Mouse (Mus musculus) left cerebral cortex, adult 18-20 months (tissue): ENCODE measurements around the gene Sdk1. TPM values are rescaled to one million over a fixed set of nuclear protein-coding genes. Genes with fewer than 3 reads are reported as not detected.

Source experiments
- DNase-seq, 2 experiments: peaks; one replicate each; pipeline ENCODE4 v3.0.0; 2021 to 2022; ENCODE audit warnings: low spot score in 2 of 2, mixed read lengths in 1 of 2
- total RNA-seq, 2 experiments: library from RNA; stranded (reverse); gene quantifications; 2 replicates each; pipeline ENCODE4 v1.2.3; 2021

Sdk1 gene
- total RNA-seq, 2 experiments from 2014 or later = 9.3 to 10.0 TPM

DNA sequence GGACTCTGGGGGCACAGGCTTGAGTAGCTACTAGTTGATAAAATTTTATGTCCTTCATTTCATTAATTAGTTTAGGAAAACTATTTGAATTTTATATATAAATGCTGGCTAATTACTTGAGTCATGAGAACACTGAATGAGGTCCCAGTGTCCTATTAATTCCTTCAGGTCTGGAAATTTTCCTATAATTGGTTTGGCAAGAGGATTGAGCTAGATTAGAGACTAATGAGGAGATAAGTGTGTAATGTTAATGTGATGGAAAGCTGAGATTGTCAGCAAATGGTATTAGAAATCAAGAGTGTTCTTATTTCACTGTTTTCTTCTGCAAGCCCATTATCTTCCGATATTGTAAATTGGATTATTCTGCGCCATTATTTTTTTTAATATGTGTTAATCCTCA is 192.0 kb downstream of the Sdk1 start:
- DNase-seq = no peak

DNA sequence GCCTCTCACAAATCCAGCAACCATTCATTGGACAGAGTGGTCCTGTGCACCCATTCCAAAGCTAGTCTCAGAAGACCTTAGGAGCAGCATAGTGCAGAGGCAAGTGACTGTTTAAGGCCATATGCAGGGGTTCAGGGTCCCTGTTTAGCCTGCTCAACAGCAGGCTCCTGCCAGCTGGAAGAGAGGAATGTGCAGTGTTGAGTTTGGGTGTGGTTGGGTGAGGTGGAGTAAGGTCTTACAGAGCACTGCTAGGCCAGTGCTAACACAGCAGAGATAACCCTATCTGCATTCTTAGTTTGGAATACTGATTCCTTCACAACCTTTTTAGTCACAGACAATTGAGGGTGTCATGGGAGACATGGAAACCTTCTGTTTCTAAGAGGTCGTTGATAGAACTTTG is 206.0 kb downstream of the Sdk1 start:
- no peak for DNase-seq

DNA sequence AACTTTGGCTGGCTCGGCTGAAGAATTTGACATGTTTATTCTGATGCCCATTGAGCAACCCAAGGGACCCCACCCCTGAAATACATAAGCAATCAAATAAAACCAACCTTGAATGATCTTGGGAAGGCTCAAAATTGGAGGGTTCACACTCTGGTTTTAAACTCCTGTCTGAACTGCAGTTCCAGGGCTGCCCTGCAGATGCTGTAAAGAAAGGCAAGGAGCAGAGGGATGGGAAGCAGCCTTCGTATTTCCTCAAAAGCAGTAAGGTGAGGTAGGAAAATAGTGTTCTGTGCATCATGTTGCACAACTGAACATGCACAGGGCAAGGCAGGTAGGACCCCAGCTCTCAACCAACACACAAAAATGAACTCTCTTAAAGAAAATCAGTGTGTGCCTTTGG is 222.1 kb downstream of the Sdk1 start:
- no peak for DNase-seq

DNA sequence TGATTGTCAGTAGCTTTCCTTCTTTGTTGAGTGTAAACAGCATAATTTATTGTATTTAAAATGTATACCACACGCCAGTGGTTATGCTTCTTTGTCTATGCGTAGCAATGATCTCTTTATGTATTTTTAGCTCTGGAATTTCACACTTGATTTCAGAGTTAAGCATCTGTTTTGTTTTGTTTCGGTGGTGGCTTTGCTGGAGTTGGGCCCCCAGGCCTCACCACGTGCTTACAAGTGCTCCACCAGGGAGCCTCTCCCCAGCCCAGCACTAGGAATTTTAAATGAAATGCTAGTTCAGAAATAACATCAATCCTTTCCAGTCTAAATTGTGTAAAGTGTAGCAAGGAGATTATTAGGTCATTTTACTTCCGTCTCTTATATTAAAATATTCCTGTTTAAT is 227.5 kb downstream of the Sdk1 start:
- no peak for DNase-seq

DNA sequence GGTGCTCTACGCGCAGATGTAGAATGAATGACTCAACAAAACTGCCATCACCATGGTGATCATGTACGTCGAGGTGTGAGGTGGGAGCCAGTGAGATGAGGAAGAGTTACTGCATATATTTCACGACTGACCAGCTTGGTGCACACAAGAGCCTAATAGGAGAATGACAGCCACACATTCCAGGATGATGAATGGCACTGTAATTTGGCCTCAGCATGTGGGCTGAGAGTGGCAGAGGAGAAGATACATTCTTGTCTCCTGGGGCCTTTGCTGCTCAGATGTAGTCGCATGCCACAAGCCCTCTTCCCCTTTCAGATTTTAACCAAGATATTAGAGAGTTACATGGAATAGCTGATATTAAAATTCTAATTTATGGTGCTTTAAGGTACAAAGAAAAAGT is 264.0 kb downstream of the Sdk1 start:
- DNase-seq = no peak

DNA sequence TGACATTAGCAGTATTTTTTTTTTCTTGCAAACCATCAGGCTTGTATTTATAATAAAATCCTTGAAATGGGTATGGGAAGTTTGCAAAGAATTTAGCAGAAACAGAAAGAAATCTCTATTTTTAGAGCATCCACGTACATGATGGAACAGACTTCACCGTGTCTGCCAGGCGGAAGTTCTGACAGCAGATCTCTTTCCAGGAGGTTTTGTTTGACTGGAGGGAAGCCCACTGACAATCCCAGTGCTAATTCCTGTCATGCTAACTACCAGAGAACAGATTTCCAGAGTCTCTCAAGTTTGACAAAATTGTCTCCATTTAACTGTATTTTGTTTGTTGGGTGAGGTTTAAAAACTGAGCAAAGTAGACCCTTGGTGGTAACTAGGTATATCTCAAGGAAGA is 265.1 kb downstream of the Sdk1 start:
- DNase-seq = no peak

DNA sequence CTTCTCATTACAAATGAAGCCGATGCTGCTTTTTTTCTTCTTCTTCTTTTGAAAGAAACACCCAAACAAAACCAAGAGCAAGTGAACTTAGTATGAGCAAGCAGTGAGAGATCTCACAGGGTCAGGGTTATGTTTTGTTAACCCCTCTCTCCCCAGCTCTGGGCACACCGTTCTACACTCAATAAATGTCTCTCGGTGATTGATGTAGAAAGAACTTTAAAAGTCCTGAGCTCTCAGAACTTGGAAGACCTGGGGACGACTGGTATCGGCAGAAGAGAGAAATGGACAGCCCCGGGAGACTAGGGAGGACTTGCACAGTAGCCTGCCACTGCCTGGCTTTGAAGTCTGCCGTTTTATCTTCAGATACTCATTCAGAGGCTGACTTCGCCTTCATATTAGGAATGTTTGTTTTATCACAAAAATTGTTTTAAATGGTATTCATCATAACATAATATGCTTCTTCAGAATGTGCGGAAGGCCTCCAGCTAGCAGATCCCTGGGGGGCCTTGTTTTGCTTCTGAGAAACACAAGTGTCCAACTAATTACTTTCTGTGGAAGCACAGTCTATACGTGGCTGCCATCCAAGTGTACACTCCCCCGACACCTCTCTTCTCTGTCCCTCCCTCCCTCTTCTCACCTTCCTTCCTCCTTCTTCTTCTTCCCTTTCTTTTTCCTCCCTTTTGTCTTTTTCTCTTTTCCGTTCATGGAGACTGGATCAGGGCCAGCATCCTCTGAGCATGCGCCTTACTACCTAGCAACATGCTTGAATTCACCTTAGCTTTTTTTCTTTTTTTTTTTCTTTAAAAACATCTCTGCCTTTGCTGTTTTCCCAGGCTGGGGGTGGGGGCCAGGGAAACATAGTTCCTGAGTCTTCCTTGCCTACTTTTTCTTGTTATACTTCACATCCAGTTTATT is 283.8 kb downstream of the Sdk1 start:
- no peak for DNase-seq

DNA sequence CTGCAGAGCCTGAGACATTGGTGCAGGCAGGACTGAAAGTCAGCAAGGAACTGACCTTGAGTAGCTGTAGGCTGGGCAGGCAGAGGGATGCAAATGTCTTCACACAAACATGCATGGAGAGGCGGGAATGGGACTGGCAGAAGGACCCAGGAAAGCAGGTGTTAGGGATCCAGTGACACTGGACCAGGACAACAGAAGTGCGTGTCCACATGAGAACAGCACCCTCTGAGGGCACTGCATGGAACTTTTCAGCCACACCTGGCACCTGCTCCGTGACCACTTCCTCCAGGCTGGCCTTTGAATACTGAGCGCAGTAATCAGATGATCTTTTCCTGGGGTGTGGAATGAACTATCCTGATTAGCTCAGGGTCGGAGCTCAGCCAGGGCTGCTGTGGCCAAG is 298.9 kb downstream of the Sdk1 start:
- DNase-seq = no peak

DNA sequence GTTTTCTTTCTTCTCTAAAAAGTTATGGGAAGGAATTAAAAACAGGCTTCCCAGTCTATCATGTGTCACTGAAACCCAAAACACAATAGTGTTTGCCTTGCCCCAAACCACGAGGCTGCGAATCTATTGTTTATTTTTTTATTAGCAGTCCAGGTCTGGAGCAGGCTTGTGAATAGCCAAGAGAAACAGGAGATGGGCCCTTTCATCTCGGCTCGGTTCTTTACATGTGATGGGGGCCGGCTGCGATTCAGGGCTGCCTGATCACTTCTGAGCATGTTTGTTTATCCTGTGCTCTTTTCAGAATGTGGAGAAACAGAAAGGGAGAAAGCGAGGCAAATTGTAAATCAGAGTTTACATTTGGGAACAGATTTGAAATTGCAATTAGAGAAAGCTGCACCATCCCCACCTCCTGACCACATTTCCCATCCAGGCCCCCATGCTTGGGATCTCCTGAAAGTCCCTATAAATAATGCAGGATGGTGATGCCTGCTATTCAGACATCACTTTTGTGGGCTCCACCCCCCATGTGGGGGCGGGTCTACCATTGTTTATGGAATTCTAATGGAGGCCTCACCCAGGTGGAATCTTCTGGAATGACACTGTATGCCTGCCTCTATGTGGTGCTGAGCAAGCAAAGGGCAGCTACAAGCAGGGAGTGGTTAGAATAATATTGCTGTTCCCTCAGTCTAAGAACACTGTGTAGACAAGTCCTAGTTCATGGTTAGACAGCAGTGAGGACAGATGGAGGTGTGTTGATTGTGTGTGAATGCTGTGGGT is 301.8 kb downstream of the Sdk1 start:
- no peak for DNase-seq

DNA sequence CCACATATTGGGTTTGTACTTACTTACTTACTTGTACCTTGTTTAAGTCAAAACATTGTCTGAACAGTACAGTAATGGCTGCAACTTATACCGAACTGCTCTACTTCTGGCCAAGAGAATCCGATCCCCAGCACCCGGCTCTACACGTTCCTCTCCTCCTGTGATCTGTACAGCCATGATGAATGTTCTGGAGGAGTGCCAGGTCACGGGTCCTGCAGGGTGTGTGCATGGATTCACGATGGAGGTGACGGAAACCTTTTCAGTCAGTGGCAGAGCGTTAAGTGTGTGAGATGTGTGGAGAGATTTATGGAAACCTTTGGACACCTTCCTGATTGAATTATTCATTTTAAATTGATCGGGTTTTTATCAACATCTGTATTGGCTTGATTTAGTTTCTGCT is 312.2 kb downstream of the Sdk1 start:
- no peak for DNase-seq

DNA sequence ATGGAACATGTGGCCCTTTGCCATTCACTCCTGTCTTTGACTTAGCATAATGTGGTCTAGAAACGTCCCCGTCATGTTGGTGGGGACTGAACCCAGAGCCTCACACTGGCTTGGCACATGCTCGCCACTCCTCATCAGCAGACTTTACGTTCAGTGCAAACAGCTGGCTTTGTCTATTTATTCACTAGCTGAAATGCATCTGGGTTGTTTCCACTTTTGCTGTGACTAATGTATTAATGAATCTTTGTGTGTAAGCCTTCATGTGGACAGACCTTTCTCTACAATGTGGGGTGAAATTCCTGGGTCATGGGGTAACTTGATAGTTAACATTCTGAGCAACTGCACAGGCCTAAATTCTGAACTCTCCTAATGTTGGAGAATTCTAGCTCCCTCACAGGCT is 317.4 kb downstream of the Sdk1 start:
- no peak for DNase-seq

DNA sequence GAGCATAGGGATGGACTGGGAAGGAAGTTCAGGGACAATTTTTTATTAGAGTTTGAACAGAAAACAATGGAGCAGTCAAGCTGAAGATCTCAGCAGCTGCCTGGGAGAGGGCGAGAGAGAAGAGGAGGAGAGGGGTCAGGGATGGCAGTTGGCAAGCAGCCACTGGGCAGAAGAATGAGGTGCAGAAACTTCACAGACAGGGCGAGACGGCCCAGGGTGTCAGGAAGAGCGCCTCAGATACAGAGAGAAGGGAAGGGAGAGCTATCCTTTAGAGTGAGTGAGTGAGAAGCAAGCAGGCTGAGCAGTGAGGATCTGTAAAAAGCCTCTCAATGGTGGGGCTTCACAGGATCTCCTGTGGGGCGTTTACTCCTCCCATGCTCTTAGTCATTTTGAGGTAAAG is 319.0 kb downstream of the Sdk1 start:
- DNase-seq = no peak

DNA sequence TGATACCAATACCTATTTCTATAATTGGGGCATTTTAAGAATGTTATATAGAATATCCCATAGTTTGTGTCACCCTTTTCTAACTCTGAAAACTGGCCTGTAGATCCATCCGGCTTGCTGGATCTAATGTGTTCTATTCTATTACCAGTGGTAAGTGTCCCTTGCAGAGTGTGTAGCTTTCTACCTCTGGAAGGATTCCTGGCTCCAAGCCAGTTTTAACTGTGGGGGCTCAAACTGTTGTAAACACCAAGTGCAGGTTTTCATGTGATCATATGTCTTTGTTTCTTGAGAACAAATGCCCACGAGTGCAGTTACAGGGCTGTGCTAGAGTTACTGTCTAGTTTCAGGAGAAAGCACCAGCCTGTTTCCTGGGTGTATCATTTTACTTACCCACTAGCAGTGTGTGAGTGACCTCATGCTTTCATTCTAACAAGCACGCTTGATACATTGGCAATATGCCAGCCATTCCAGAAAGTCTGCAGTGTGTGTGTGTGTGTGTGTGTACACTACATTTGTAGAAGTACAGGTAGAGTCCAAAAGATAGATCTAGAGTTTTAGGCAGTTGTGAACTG is 320.8 kb downstream of the Sdk1 start:
- no peak for DNase-seq

DNA sequence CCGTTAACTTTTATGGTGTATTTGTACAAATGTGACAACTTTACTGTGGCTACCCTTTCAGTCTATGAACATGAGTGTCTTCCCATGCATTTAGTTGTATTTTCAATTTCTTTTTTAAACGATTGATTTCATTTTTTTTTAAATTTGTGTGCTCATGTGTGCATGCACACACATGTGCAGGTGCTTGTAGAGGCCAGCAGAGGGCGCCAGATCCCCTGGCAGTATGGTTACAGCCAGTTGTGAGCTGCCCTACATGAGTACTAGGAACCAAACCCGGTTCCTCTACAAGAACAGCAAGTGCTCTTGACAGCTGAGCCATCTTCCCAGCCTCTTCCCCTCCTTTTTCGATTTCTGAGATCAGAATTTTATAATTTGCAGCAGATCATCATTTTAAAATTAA is 322.9 kb downstream of the Sdk1 start:
- DNase-seq = no peak

DNA sequence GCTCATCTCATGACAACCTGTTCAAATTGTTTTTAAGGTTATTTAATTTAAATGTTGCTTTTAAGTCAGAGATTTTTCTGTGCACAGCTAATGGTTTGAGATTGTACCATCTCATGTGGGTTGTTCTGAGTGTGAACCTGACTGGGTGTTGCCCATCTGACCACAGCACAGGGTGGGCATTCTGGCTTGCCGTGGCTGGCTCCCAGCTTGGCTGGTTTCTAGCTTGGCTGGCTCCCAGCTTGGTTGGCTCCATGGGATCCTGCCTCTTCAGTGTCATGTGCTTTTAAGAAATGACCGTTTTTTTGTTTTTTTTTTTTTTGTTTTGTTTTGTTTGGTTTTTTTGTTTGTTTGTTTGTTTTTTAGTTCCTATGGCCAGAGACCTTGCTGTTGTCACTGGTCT is 326.8 kb downstream of the Sdk1 start:
- no peak for DNase-seq

DNA sequence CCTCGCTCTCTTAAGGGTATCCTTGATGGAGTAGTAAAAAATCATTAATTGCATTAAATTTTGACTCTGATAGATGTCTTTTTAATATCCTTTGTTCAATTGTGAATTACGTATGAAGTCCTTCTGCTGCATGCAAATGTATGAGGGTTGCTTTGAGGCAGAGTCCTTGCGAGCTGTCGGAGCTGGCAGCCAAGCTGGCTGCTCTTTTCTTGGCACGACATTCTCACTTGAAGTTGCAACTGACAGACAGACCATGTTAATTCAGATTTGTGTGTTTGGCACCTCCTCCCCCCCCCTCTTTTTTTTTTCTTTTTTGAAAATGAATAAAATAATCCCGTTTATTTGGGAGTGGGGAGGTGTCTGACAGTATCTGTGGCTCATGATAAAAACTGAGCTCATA is 329.2 kb downstream of the Sdk1 start:
- DNase-seq = no peak

DNA sequence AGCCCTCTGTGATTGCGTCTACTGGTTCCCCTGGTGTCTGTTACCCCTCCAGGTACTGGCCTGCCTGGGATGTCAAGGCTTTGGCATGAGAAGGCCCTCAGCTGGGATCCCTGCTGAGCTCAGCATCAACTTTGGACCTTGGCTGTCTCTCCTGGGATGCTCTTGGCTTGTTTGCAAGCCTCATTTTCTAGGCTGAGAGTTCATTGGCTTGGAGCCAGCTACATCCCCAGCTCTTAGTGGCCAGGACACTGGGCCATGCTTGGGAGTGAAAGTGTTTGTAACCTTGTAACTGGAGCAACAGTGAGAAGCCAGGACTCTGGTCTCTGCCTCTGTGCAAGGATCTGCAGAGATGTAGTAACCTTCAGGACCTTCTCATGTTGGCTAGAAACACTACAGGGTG is 333.0 kb downstream of the Sdk1 start:
- no peak for DNase-seq

DNA sequence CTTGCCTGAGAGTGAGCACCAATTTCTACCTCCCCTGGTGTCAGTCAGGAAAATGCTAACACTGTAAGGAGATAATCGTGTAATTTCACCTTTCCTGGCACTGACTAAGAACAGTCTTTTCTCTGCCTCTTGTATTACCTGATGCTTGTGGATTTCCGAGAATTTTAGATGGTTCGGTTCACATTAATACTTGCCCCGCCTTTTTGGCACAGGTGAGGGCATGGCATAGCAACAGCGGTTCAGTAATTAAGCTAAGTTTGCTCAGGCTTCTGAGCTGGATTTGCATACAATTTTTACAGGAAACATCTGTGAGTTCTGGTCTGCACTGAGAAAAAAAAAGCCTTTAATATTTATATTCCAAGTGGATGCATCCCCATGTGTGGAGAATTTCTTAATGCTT is 350.0 kb downstream of the Sdk1 start:
- no peak for DNase-seq

DNA sequence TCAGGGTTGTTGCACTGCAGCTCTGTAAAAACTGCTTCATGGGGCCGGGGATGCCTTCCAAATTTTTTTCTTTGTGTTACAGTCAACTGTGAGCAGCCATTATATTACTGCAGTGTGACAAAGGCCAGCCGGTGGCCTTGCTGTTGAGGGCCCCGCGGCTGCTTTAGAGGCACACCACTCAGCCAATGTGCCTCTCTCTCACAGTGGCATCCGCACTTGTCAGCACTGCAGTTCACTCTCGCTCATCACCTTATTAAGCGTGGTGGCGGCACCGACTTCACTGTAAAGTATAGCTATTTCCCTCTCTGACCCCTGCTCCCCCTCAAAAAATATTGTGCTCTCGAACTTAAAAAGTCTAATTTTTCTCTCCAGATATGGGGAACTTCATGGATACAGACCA is 371.4 kb downstream of the Sdk1 start:
- DNase-seq = no peak

DNA sequence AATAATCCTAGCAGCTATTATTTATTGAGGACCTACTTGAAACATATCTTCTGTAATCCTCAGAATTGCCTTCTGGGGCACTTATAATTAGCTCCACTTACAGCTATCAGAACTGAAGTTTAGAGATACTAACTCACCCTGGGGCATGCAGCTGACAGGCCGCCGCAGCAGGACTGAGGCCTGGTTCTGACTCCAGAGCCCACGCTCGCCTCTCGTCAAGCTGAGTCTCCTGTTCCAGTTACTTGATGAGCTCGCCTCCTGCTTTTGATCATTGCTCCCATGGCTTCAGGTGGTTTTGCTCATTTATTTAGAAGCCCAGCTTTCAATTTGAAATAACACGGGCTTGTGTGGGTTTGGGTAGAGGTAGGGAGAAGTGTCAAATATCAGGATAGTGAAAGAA is 374.5 kb downstream of the Sdk1 start:
- DNase-seq = no peak

DNA sequence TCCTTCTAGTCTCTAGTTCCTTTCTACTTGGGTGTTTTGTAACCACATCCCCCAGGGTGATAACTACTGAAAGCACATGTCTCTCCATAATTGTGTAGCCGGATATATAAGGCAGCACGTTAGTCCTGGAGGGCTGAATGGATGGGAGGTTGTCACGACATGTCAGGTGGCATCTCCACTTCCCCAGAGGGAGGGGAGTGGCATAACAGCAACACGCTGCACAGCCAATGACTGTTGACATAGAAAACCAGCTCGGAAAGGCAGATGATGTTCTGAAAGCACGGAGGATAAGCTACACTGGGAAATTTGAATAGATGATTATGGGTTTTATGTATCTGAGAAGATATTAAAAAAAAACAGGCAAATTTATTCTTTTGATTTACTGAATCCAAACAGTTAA is 376.4 kb downstream of the Sdk1 start:
- no peak for DNase-seq

DNA sequence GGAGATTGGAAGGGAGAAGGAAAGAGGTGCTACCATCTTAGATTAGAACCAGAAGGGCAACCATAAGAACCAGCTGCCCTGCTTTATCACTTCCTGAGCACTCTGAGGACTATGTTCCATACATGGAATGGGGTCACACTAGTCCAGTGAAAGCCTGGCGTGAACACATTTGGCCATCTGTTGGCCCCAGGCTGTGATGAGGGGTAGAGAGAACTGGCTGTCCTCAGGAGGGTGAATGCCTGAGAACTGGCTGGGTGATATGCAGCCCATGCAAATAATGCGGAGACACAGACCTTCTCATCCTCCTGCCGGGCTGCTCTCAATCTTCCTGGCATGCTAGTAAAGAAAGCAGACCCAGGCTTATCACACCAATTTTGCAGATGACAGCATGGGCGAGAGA is 384.1 kb downstream of the Sdk1 start:
- no peak for DNase-seq
